Mouse (Mus musculus): ENCODE measurements at regions not wholly inside any gene's neighbourhood (a gene's known extent, or its start where the extent isn't known, plus 50 kb on each side); places are given as distances from the start of the nearest gene placed in this dataset.

DNA sequence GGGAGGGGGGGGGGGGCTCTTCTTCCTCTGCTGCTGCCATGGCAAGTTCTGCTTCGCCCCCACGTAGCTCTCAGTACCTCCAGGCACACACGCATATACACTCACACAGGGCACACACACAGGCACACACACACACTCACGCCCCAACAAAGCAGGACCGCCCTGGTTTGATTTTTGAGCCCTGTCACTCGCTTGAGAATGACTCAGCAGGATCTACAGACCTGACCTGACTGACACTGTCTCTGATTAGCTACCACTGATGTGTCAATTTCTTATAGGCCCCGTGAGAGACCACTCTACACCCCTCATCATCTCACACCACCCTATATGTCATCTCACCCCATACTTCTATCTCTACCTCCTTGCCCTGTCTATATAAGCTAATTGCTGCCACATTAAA lies 173.5 kb upstream of the Ctnnb1 start:
- intact Hi-C loops (cut with DNase I), result no loop called here
- no peak for DNase-seq (ENCODE audit: extremely low spot score in 1 of 2, low spot score in 2 of 2)
- H3K4me3 ChIP-seq, result no peak overlapping the region
- no peak for TF ChIP-seq CTCF (IDR thresholded peaks at IDR 0.05)
- H3K27ac ChIP-seq, result no peak overlapping the region

DNA sequence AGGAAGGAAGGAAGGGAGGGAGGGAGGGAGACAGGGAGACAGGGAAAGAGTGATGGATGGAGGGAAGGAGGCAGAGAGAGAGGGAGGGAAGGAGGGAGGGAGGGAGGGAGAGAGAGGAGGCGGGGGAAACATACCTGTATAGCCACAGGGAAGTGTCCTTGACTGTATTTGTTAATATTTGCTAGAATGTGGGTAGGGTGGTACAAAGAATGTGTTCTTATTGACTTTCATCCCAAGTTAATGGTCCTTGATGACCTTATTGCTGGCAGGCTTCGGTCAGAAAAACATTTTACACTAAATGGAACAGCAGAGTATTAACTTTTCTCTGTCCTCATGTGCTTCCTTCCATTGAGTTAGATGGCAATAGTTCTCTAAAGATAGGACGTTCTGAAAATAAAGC lies 171.0 kb upstream of the Ctnnb1 start:
- H3K27ac ChIP-seq, result no peak overlapping the region
- no peak for DNase-seq (ENCODE audit: extremely low spot score in 1 of 2, low spot score in 2 of 2)
- no peak for TF ChIP-seq CTCF (IDR thresholded peaks at IDR 0.05)
- intact Hi-C loops (cut with DNase I), result no loop called here
- H3K4me3 ChIP-seq, result no peak overlapping the region

- TF ChIP-seq CTCF (IDR thresholded peaks at IDR 0.05), result no peak
- DNase-seq (ENCODE audit: extremely low spot score in 1 of 2, low spot score in 2 of 2), result no peak
- intact Hi-C loops (cut with DNase I), result no loop called here
- Histone ChIP-seq H3K4me3 (no peak overlapping the region), H3K27ac (no peak overlapping the region)
Measured at GRCm38 (mm10) chr9:120758632-120759031, 170.4 kb upstream of the Ctnnb1 start.

DNA sequence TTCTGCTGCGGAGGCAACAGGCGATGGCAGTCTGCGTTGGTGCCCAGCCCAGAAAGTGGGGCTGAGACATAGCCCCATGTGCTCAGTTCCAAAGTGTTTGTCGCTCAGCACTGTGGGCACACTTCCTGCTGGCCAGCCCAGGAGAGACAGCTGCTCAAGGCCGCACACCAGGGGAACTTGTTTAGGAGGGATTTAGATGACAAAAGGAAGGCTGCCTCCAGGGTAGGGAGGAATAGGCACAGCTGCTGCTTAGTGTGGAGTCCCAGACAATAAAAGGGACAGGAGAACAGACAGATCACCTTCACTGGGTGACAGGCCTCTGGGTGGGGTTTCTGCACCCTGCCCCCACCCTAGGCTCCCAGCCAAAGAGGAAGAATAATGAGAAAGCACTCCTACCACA lies 169.2 kb upstream of the Ctnnb1 start:
- Histone ChIP-seq H3K27ac (no peak overlapping the region), H3K4me3 (no peak overlapping the region)
- DNase-seq (ENCODE audit: extremely low spot score in 1 of 2, low spot score in 2 of 2), result peak in 1 of 2 experiments; percentile 39
- no peak for TF ChIP-seq CTCF (IDR thresholded peaks at IDR 0.05)
- intact Hi-C loops (cut with DNase I), result no loop called here

- DNase-seq (ENCODE audit: extremely low spot score in 1 of 2, low spot score in 2 of 2), result no peak
- no peak overlapping the region for H3K4me3 ChIP-seq
- no peak overlapping the region for H3K27ac ChIP-seq
- TF ChIP-seq CTCF (IDR thresholded peaks at IDR 0.05), result no peak
- intact Hi-C loops (cut with DNase I), result no loop called here
Measured at GRCm38 (mm10) chr9:120763802-120764201, 165.2 kb upstream of the Ctnnb1 start.

DNA sequence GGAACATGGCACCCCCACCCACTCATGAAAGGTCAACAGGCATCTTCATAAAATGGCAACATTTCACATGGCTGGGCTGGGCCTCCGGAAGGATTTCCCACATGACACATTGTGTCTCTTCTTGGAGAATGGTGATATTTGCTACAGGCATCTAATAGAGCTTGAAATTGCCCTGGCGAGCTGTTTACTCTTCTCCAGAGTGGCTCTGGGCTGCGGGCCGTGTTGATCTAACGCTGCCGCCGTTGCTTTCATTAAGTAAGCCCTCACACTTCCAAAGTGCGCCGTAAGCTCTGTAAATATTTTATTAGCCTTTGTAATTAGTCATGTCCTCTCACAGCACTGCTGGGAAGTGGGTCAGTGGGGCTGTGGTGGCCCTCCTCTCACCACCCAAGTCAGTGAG lies 164.4 kb upstream of the Ctnnb1 start:
- intact Hi-C loops (cut with DNase I), result no loop called here
- Histone ChIP-seq H3K4me3 (no peak overlapping the region), H3K27ac (no peak overlapping the region)
- no peak for DNase-seq (ENCODE audit: extremely low spot score in 1 of 2, low spot score in 2 of 2)
- TF ChIP-seq CTCF (IDR thresholded peaks at IDR 0.05), result no peak

DNA sequence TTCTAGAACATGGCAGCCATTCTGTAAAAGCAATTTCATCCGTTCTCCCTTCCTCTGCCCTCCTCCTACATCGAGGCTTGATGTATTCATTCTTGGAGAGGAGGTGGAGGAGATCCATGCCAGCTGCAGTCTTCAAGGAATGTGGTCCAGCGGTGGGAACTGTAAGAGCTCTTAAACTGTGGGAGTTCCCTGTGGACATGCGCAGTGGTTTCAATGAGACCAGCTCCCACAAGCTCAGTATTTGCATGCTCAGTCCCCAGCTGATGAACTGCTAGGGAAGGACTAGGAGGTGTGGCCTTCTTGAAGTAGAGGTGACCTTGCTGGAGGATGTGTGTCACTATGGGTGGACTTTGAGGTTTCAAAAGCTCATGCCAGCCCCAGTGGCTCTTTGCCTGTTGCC lies 163.7 kb upstream of the Ctnnb1 start:
- intact Hi-C loops (cut with DNase I), result no loop called here
- DNase-seq (ENCODE audit: extremely low spot score in 1 of 2, low spot score in 2 of 2), result no peak
- TF ChIP-seq CTCF (IDR thresholded peaks at IDR 0.05), result no peak
- Histone ChIP-seq H3K4me3 (no peak overlapping the region), H3K27ac (no peak overlapping the region)

DNA sequence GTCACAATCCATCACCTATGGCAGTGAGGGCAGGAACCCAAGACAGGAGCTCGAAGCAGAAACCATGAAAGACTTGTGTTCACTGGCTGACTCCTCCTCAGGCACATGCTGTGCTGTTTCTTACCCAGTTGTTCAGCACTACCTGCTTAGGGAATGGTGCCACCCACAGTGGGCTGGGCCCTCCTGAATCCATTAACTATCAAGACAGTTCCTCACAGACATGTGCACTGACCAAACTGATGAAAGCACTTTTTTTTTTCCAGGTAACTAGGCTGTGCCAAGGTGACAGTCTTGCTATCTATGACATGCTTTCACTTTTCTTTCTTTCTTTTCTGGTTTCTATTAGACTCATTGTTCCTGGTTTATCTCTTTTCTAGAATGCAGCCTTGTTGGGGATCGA lies 162.1 kb upstream of the Ctnnb1 start:
- Histone ChIP-seq H3K27ac (no peak overlapping the region), H3K4me3 (no peak overlapping the region)
- no peak for DNase-seq (ENCODE audit: extremely low spot score in 1 of 2, low spot score in 2 of 2)
- intact Hi-C loops (cut with DNase I), result no loop called here
- TF ChIP-seq CTCF (IDR thresholded peaks at IDR 0.05), result no peak

- intact Hi-C loops (cut with DNase I), result no loop called here
Measured at GRCm38 (mm10) chr9:120767396-120767795, 161.6 kb upstream of the Ctnnb1 start.

GRCm38 (mm10) chr9:120769056-120769455 lies 160.0 kb upstream of the Ctnnb1 start:
- Histone ChIP-seq H3K4me3 (no peak overlapping the region), H3K27ac (no peak overlapping the region)
- intact Hi-C loops (cut with DNase I), result no loop called here
- DNase-seq (ENCODE audit: extremely low spot score in 1 of 2, low spot score in 2 of 2), result no peak
- no peak for TF ChIP-seq CTCF (IDR thresholded peaks at IDR 0.05)

More at GRCm38 (mm10) chr9:120767396-120767795, 161.6 kb upstream of the Ctnnb1 start:
- DNase-seq (ENCODE audit: extremely low spot score in 1 of 2, low spot score in 2 of 2), result no peak
- no peak overlapping the region for H3K4me3 ChIP-seq
- TF ChIP-seq CTCF (IDR thresholded peaks at IDR 0.05), result no peak
- H3K27ac ChIP-seq, result no peak overlapping the region

DNA sequence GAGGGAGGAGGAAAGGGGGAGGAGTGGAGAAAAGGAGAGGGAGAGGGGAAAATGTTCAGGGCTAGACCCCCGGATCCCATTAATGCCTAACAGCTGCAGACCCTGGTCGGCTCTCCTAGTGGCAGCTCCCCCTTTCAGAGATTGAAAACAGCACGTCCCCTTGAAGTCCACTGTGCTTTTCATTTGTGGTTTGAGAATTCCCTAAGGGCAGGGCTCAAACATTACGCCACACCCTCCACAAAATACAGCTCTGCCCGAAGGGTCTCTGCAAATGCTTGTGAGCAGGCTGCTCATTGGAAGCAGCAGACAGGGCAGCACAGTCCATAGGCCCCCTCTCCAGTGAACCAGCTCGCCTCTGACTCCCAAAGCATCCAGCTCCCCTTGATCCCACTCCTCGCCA lies 159.3 kb upstream of the Ctnnb1 start:
- no peak overlapping the region; the same call in 1 of the 2 replicates for H3K27ac ChIP-seq

DNA sequence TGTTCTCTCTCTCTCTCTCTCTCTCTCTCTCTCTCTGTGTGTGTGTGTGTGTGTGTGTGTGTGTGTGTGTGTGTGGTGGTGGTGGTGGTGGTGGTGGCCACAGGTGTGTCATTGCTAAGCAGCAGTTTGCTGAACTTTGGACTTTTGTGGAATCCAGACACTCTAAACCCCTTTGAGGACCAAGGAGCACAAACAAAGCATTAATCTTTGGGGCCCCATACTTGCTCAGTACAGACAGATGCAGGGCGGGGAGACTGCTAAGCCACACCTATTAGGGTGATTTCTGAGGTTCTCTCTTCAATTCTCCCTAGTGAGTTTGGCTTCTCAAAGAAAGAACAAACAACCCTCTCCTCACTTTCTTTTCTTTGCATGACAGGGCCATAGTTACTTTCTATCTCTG lies 158.1 kb upstream of the Ctnnb1 start:
- intact Hi-C loops (cut with DNase I), result loop anchor here (10.0 kb wide), 1 partner anchor 166 kb away; no protein-coding TSS in a partner anchor
- no peak for TF ChIP-seq CTCF (IDR thresholded peaks at IDR 0.05)
- DNase-seq (ENCODE audit: extremely low spot score in 1 of 2, low spot score in 2 of 2), result no peak
- Histone ChIP-seq H3K4me3 (no peak overlapping the region), H3K27ac (no peak overlapping the region)

More for the DNA sequence above, 159.3 kb upstream of the Ctnnb1 start:
- H3K4me3 ChIP-seq, result no peak overlapping the region
- no peak for TF ChIP-seq CTCF (IDR thresholded peaks at IDR 0.05)
- intact Hi-C loops (cut with DNase I), result loop anchor here (10.0 kb wide), 1 partner anchor 165 kb away; no protein-coding TSS in a partner anchor
- DNase-seq (ENCODE audit: extremely low spot score in 1 of 2, low spot score in 2 of 2), result no peak

GRCm38 (mm10) chr9:120771896-120772530 lies 157.0 kb upstream of the Ctnnb1 start:
- intact Hi-C loops (cut with DNase I), result loop anchor here (10.0 kb wide), 1 partner anchor 167 kb away; no protein-coding TSS in a partner anchor
- no peak for TF ChIP-seq CTCF (IDR thresholded peaks at IDR 0.05)
- DNase-seq (ENCODE audit: extremely low spot score in 1 of 2, low spot score in 2 of 2), result no peak
- Histone ChIP-seq H3K4me3 (no peak overlapping the region), H3K27ac (no peak overlapping the region)
